Mouse (Mus musculus): Measurements from ENCODE around the gene Six4.

DNA sequence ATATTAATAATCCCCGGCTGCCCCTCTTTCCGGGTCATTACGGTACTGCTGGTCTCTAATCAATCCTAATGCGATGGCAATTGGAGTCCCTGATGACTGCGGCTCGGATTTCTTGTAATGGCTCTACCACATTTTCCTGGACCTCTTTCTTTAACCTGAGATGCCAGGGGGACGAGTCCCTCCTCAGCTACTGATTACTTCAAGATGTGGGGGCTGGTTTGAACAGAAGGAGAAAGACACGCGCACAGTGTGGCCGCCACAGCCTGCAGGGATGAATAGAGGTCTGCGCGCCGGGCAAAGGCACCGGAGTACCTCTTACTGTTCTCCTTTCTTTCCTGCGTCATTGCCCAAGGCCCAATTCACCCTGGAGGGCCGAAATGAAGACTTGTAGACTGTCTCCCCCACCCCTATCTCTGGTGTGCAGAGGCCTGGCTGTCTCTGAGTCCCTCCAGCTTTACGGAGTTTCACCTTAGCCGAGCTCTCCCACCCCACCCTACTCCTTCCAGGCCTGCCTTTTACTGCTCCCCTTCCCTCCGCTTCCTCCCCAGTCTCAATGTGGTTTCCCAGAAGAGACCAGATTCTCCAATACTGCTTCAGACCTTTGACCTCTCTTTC is 61.1 kb downstream of the Six4 start:
- no peak for TF ChIP-seq CTCF (IDR thresholded peaks at IDR 0.05; ENCODE audit: low read depth)
- TF ChIP-seq EP300 (IDR thresholded peaks at IDR 0.05; ENCODE audit: low read depth) = no peak
